Mouse (Mus musculus) liver, postnatal 0 days (tissue): ENCODE data around the gene Gm12830. TPM values are rescaled to one million over a fixed set of nuclear protein-coding genes. Genes with fewer than 3 reads are reported as not detected.

Experiments used
- ATAC-seq: fragments of 200-750 bp; cut with Nextera tagmentation; 2 replicates; pipeline ENCODE4 v1.8.0; 2017; ENCODE audit warnings: mild to moderate bottlenecking, moderate library complexity
- DNase-seq: peaks from one replicate; pipeline ENCODE4 v3.0.0-alpha.2; 2016
- H3K27ac ChIP-seq: fragments of 300-500 bp; sonication (generic); 2 replicates; pipeline ENCODE4 v1.5.1; 2014; ENCODE audit warnings: antibody characterized with exemption, moderate library complexity, mild to moderate bottlenecking, low read depth
- H3K27me3 ChIP-seq: fragments of 300-500 bp; sonication (generic); 2 replicates; pipeline ENCODE4 v1.6.1; 2014; ENCODE audit warnings: low read length, control low read depth, mixed read lengths; ENCODE audit not compliant: insufficient read depth
- H3K36me3 ChIP-seq: fragments of 300-500 bp; sonication (generic); replicated peaks from 2 replicates; pipeline ENCODE4 v1.6.1; 2014; ENCODE audit warnings: mild to moderate bottlenecking, control low read depth, low read length, moderate library complexity, mixed read lengths; ENCODE audit not compliant: insufficient read depth
- H3K4me1 ChIP-seq: fragments of 300-500 bp; sonication (generic); 2 replicates; pipeline ENCODE4 v1.6.1; 2014; ENCODE audit warnings: antibody characterized with exemption, mild to moderate bottlenecking, control low read depth; ENCODE audit not compliant: insufficient read depth
- H3K4me2 ChIP-seq: fragments of 300-500 bp; sonication (generic); 2 replicates; pipeline ENCODE4 v1.6.1; 2014; ENCODE audit warnings: low read depth, mild to moderate bottlenecking, low read length, moderate library complexity, mixed read lengths
- H3K4me3 ChIP-seq: fragments of 300-500 bp; sonication (generic); 2 replicates; pipeline ENCODE4 v1.5.1; 2014; ENCODE audit warnings: low read depth, low read length
- H3K9ac ChIP-seq: fragments of 300-500 bp; sonication (generic); replicated peaks from 2 replicates; pipeline ENCODE4 v1.6.1; 2014; ENCODE audit warnings: mild to moderate bottlenecking, moderate library complexity
- H3K9me3 ChIP-seq: fragments of 300-500 bp; sonication (generic); 2 replicates; pipeline ENCODE4 v1.6.1; 2016; ENCODE audit warnings: mild to moderate bottlenecking, control low read depth, low read length, mixed read lengths
- CTCF ChIP-seq: sonication (generic); IDR thresholded peaks from 2 replicates; pipeline ENCODE4 v1.5.1; 2016; ENCODE audit warnings: antibody characterized with exemption, low read depth
- EP300 ChIP-seq: IDR thresholded peaks from 2 replicates; pipeline ENCODE4 v1.6.1; 2016; ENCODE audit warnings: antibody characterized with exemption, low read depth, mild to moderate bottlenecking
- WGBS: fragments of 180-500 bp; shearing (Covaris S2); extraction: QIAGEN DNeasy Blood & Tissue Kit; methylation state at CpG from one replicate; pipeline ENCODE4 v1.1.7; 2014; ENCODE audit not compliant: insufficient replicate concordance; 5-methylcytosine and 5-hydroxymethylcytosine counted together
- polyA plus RNA-seq: library from polyadenylated mRNA; unstranded; fragments of >200 nt; fragmentation: Nextera tagmentation; extraction: Ambion mirVana; gene quantifications from 2 replicates; pipeline ENCODE4 v1.2.1, GENCODE M21; 2015

The Gm12830 gene
- polyA plus RNA-seq, 1 experiment from 2014 or later: not detected

GRCm38 (mm10) chr4:114843097-114843721 is 21.7 kb downstream of the Gm12830 start:
- TF ChIP-seq CTCF (no peak), EP300 (no peak)
- no peaks in the 10 kb centered on the region for H3K4me1 ChIP-seq
- DNase-seq: no peak
- no peak for ATAC-seq
- H3K9me3 ChIP-seq: no peaks in the 10 kb centered on the region
- peak overlapping the region; percentile 34; the same call in 1 of the 2 replicates for H3K9ac ChIP-seq
- H3K4me2 ChIP-seq: peak overlapping the region; percentile 63
- no peaks in the 10 kb centered on the region for H3K36me3 ChIP-seq
- H3K27me3 ChIP-seq: peaks cover 37% of the 10 kb centered on the region; the same call in 1 of the 2 replicates
- H3K27ac ChIP-seq: no peak overlapping the region
- 3% methylated on average over 51 of the region's 51 CpGs for WGBS
- peak overlapping the region; percentile 32 for H3K4me3 ChIP-seq

DNA sequence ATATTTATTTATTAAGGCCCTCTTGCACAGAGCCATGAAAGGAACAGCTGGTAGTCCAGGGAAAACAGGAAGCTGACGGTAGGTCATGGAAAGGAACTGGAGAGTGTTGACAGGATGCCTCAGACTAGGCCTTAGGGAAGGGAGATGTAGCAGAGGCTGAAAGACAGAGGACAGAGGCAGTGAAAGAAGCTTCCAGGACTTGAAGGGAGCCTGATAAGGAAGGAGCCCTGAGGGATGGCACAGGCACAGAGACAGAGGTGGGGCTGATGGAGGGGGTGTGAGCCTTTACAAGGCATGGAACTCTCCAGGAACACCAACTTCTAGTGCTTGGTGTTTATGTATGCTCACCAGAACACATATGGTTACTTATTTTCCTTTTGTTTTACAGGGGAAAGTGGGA is 23.1 kb downstream of the Gm12830 start:
- no peak overlapping the region for H3K4me2 ChIP-seq
- H3K4me1 ChIP-seq: no peaks in the 10 kb centered on the region
- DNase-seq (no peak), ATAC-seq (no peak)
- no peak for TF ChIP-seq CTCF
- no peak for TF ChIP-seq EP300
- no peaks in the 10 kb centered on the region for H3K9me3 ChIP-seq
- H3K27ac ChIP-seq: no peak overlapping the region
- H3K27me3 ChIP-seq: peaks cover 34% of the 10 kb centered on the region; the same call in 1 of the 2 replicates
- H3K4me3 ChIP-seq: no peak overlapping the region
- WGBS: 28% methylated on average over 1 of the region's 1 CpGs
- no peaks in the 10 kb centered on the region for H3K36me3 ChIP-seq
- H3K9ac ChIP-seq: no peak overlapping the region

- TF ChIP-seq CTCF (no peak), EP300 (no peak)
- peaks cover 31% of the 10 kb centered on the region; the same call in 1 of the 2 replicates for H3K27me3 ChIP-seq
- no peak overlapping the region for H3K4me2 ChIP-seq
- ATAC-seq: no peak
- WGBS: 37% methylated on average over 4 of the region's 4 CpGs
- DNase-seq: no peak
- H3K4me3 ChIP-seq: no peak overlapping the region
- H3K36me3 ChIP-seq: no peaks in the 10 kb centered on the region
- H3K9ac ChIP-seq: no peak overlapping the region
- no peaks in the 10 kb centered on the region for H3K4me1 ChIP-seq
- no peak overlapping the region for H3K27ac ChIP-seq
- no peaks in the 10 kb centered on the region for H3K9me3 ChIP-seq
These were observed 24.1 kb downstream of the Gm12830 start for GRCm38 (mm10) chr4:114845622-114846021.

- Histone ChIP-seq H3K27me3 (peaks cover 27% of the 10 kb centered on the region; the same call in 1 of the 2 replicates), H3K36me3 (no peaks in the 10 kb centered on the region), H3K4me2 (no peak overlapping the region), H3K9ac (no peak overlapping the region), H3K27ac (no peak overlapping the region), H3K4me1 (no peaks in the 10 kb centered on the region), H3K9me3 (no peaks in the 10 kb centered on the region), H3K4me3 (no peak overlapping the region)
- ATAC-seq: no peak
- 62% methylated on average over 6 of the region's 6 CpGs for WGBS
- no peak for DNase-seq
- no peak for TF ChIP-seq EP300
- no peak for TF ChIP-seq CTCF
These were observed 25.2 kb downstream of the Gm12830 start for GRCm38 (mm10) chr4:114846723-114847122.

DNA sequence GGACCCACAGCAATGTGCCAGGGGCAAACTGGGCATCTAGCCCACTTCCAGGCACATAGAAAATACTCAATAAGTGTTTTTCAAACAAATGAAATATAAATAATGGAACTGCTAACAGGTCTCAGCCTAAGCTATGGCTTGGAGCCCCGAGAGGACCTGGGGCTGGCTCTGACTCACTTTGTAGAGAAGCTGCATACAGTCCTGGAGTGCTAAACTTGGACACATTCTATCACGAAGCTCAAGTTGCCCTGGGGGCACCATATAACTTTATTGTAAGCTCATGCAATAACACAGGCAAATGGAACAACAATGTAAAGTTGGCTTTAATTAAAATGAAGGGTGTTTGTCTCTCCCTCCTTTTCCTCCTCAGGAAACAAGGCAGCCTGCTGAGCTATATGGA is 32.4 kb downstream of the Gm12830 start:
- H3K36me3 ChIP-seq: no peaks in the 10 kb centered on the region
- WGBS: 67% methylated on average over 2 of the region's 2 CpGs
- no peaks in the 10 kb centered on the region for H3K27me3 ChIP-seq

DNA sequence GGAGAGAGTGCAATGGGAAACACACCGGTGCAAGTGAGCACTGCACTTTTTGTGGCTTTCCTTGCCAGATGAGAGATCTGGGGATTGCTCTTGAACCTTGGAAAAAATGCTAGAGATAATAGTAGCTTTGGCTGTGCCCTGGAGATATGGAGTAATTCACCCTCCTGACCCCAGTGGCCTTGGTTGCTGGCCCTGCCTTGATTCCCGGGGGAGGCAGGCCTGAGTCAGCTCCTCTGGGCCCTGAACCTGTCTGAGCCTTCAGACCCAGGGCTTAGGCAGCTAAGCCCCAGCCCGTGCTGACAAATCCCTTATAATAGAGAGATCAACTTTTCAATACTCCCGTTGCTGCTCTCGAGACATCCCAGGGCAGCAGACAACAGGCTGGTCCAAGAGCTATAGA is 36.9 kb downstream of the Gm12830 start:
- no peak overlapping the region for H3K4me3 ChIP-seq
- H3K4me1 ChIP-seq: no peaks in the 10 kb centered on the region
- H3K36me3 ChIP-seq: no peaks in the 10 kb centered on the region
- no peaks in the 10 kb centered on the region for H3K27me3 ChIP-seq
- H3K9ac ChIP-seq: no peak overlapping the region
- 45% methylated on average over 5 of the region's 5 CpGs for WGBS
- DNase-seq: no peak
- TF ChIP-seq EP300: no peak
- ATAC-seq: no peak
- H3K9me3 ChIP-seq: no peaks in the 10 kb centered on the region
- H3K4me2 ChIP-seq: no peak overlapping the region
- no peak overlapping the region for H3K27ac ChIP-seq

More for the DNA sequence above, 32.4 kb downstream of the Gm12830 start:
- no peak overlapping the region for H3K27ac ChIP-seq
- H3K4me1 ChIP-seq: no peaks in the 10 kb centered on the region
- ATAC-seq (no peak), DNase-seq (no peak)
- no peaks in the 10 kb centered on the region for H3K9me3 ChIP-seq
- H3K4me3 ChIP-seq: no peak overlapping the region
- no peak overlapping the region for H3K9ac ChIP-seq
- no peak overlapping the region for H3K4me2 ChIP-seq
- TF ChIP-seq CTCF (no peak), EP300 (no peak)

DNA sequence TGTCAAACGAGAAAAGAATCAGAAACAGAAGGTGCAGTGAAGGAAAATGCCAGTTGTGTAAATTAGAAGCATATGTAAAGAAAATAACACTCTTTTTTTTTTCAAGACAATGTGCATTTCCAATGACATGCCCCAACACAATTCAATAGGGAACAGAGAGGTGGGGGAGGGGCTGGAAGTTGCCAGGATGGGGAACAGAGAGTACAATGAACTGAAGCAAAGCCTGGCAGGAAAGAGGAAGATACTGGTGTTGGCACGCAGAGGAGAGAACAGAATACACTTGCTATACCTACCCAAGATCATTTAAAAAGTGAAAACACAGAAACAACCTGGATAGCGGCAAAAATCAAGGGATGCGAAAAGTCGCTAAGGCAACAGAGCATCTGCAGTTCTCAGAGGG is 41.6 kb downstream of the Gm12830 start:
- Histone ChIP-seq H3K36me3 (no peaks in the 10 kb centered on the region), H3K4me3 (no peak overlapping the region), H3K4me2 (no peak overlapping the region), H3K4me1 (no peaks in the 10 kb centered on the region), H3K27ac (no peak overlapping the region), H3K27me3 (no peaks in the 10 kb centered on the region), H3K9me3 (no peaks in the 10 kb centered on the region), H3K9ac (no peak overlapping the region)
- DNase-seq (no peak), ATAC-seq (no peak)
- 69% methylated on average over 5 of the region's 5 CpGs for WGBS
- TF ChIP-seq CTCF: no peak
- no peak for TF ChIP-seq EP300
